Mouse (Mus musculus) hindbrain, embryonic 10.5 days (tissue): ENCODE measurements around the gene Anxa9. TPM values are rescaled to one million over a fixed set of nuclear protein-coding genes. Genes with fewer than 3 reads are reported as not detected.
A peak's percentile ranks its signal among the peaks of the same experiment; 100 is the strongest.

Experiments used
- DNase-seq: peaks from one replicate; pipeline ENCODE4 v3.0.0-alpha.2; 2017; ENCODE audit warnings: low spot score
- H3K27ac ChIP-seq: fragments of 300-500 bp; sonication (generic); 2 replicates; pipeline ENCODE4 v1.5.1; 2016; ENCODE audit warnings: mild to moderate bottlenecking, moderate library complexity
- H3K27me3 ChIP-seq: fragments of 300-500 bp; sonication (generic); 2 replicates; pipeline ENCODE4 v1.6.1; 2016; ENCODE audit warnings: mild to moderate bottlenecking; ENCODE audit not compliant: poor library complexity, insufficient read depth, severe bottlenecking
- H3K36me3 ChIP-seq: fragments of 300-500 bp; sonication (generic); 2 replicates; pipeline ENCODE4 v1.6.1; 2016; ENCODE audit warnings: mild to moderate bottlenecking, moderate library complexity
- H3K4me1 ChIP-seq: fragments of 300-500 bp; sonication (generic); replicated peaks from 2 replicates; pipeline ENCODE4 v1.6.1; 2016; ENCODE audit warnings: mild to moderate bottlenecking
- H3K4me3 ChIP-seq: fragments of 300-500 bp; sonication (generic); 2 replicates; pipeline ENCODE4 v1.5.1; 2016; ENCODE audit warnings: mild to moderate bottlenecking, moderate library complexity
- H3K9me3 ChIP-seq: fragments of 300-500 bp; sonication (generic); 2 replicates; pipeline ENCODE4 v1.6.1; 2016; ENCODE audit warnings: mild to moderate bottlenecking, moderate library complexity
- WGBS: fragments of 180-500 bp; shearing (Covaris S2); methylation state at CpG from one replicate; pipeline ENCODE4 v1.1.7; 2016; 5-methylcytosine and 5-hydroxymethylcytosine counted together
- polyA plus RNA-seq: library from polyadenylated mRNA; unstranded; fragments of >200 nt; fragmentation: Nextera tagmentation; extraction: Ambion mirVana; gene quantifications from 2 replicates; pipeline ENCODE4 v1.2.1, GENCODE M21; 2016

Anxa9 gene
- polyA plus RNA-seq, 1 experiment from 2014 or later: 2.0 TPM

DNA sequence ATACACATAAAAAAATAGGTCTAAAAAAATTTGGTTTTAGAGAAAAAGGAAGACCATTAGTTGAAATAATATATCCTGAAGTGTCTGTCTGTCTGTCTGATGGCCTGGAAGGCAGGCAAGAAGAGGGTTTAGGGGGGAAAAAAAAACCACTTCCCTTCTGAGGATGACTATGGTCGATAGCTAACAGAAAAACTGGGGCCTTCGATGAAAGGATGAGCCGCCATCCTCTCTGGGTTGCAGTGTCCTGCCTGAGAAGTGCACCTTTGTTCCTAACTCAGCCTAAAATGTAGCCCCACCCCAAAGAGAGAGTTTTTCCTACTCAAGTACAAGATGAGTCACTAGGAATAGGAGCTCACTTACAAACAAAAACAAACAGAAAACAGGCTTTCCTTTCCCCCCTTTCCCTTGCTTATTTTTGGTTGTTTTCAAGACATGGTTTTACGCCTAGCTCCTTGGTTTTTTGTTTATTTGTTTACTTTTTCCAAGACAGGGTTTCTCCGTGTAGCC lies 30.5 kb downstream of the Anxa9 start:
- Histone ChIP-seq H3K4me3 (no peak overlapping the region), H3K27me3 (no peaks in the 10 kb centered on the region), H3K36me3 (peaks cover 19% of the 10 kb centered on the region), H3K9me3 (no peaks in the 10 kb centered on the region), H3K4me1 (peaks cover 10% of the 10 kb centered on the region), H3K27ac (no peak overlapping the region)
- 79% methylated on average over 5 of the region's 5 CpGs for WGBS
- no peak for DNase-seq

- H3K4me3 ChIP-seq: no peak overlapping the region
- H3K9me3 ChIP-seq: no peaks in the 10 kb centered on the region
- H3K4me1 ChIP-seq: no peaks in the 10 kb centered on the region
- peaks cover 19% of the 10 kb centered on the region for H3K36me3 ChIP-seq
- no peaks in the 10 kb centered on the region for H3K27me3 ChIP-seq
- no peak for DNase-seq
- no peak overlapping the region for H3K27ac ChIP-seq
- WGBS: 84% methylated on average over 6 of the region's 6 CpGs
Measured at GRCm38 (mm10) chr3:95275161-95275560, 31.8 kb downstream of the Anxa9 start.

DNA sequence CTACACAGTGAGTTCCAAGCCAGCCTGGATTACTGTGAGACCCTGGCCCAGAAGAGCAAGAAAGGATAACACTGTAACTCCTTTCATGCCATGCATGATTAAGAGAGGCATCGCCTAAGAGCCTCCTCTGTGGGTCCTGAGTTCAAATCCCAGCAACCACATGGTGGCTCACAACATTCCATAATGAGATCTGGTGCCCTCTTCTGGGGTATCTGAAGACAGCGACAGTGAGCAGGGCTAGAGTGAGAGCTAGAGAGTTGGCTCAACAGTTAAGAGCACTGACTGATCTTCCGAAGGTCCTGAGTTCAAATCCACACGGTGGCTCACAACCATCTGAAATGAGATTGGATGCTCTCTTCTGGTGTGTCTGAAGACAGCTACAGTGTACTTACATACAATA lies 32.5 kb downstream of the Anxa9 start:
- H3K4me3 ChIP-seq: no peak overlapping the region
- no peak overlapping the region for H3K27ac ChIP-seq
- H3K36me3 ChIP-seq: peaks cover 23% of the 10 kb centered on the region
- DNase-seq: no peak
- H3K27me3 ChIP-seq: no peaks in the 10 kb centered on the region
- no peaks in the 10 kb centered on the region for H3K4me1 ChIP-seq
- H3K9me3 ChIP-seq: no peaks in the 10 kb centered on the region
- WGBS: 92% methylated on average over 4 of the region's 4 CpGs

DNA sequence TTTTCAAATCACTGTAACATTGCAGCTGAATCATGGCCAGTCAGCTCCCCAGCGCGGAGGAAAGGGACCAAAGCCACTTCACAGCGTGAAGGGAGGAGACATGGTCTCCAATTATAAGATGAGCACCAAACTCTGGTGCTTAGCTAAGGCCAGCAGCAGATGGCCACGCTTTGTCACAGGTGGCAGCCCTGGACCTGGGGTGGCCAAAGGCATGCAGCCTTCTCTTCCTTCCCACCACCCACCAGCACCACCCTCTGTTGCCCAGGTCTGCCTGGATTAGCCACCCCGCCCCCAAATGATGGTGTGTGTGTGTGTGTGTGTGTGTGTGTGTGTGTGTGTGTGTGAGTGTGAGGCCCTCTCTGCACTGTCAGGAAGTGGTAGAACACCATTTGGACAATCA lies 33.5 kb downstream of the Anxa9 start:
- WGBS: 92% methylated on average over 5 of the region's 5 CpGs
- H3K27ac ChIP-seq: no peak overlapping the region
- peaks cover 31% of the 10 kb centered on the region for H3K36me3 ChIP-seq
- H3K27me3 ChIP-seq: no peaks in the 10 kb centered on the region
- no peak for DNase-seq
- H3K4me1 ChIP-seq: no peaks in the 10 kb centered on the region
- no peaks in the 10 kb centered on the region for H3K9me3 ChIP-seq
- H3K4me3 ChIP-seq: no peak overlapping the region

DNA sequence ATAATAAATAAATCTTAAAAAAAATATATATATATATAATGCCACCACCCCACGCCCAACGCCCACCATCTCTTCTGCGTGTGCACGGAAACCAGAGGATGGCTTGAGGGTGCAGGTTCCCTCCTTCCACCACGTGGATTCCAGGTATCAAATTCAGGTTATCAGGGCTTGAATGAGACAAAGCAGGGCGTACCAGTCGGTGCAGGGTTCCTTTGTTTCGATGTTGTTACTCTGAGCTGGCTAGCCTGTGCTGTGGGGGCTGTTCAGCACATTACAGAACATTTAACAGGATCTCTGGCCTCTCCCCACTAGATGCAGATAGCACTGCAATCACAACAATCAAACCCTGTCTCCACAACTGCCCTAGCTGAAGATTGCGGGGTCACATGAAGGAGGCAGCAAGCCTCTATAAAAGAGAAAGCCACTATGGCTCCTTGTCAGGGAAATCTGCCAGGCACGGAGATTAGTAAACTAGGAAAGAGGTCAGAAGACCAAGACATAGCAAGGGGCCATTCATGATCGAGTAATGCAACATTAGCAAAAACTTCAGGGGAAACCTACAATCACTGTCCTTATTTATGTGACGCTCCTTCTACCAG lies 36.1 kb downstream of the Anxa9 start:
- no peaks in the 10 kb centered on the region for H3K9me3 ChIP-seq
- H3K27me3 ChIP-seq: no peaks in the 10 kb centered on the region
- no peak overlapping the region for H3K27ac ChIP-seq
- 88% methylated on average over 12 of the region's 12 CpGs for WGBS
- H3K36me3 ChIP-seq: peaks cover 57% of the 10 kb centered on the region
- no peaks in the 10 kb centered on the region for H3K4me1 ChIP-seq
- no peak overlapping the region for H3K4me3 ChIP-seq
- DNase-seq: no peak

- no peak for DNase-seq
- WGBS: 91% methylated on average over 5 of the region's 5 CpGs
- peaks cover 62% of the 10 kb centered on the region for H3K36me3 ChIP-seq
Measured at GRCm38 (mm10) chr3:95269789-95270188, 37.2 kb downstream of the Anxa9 start.

DNA sequence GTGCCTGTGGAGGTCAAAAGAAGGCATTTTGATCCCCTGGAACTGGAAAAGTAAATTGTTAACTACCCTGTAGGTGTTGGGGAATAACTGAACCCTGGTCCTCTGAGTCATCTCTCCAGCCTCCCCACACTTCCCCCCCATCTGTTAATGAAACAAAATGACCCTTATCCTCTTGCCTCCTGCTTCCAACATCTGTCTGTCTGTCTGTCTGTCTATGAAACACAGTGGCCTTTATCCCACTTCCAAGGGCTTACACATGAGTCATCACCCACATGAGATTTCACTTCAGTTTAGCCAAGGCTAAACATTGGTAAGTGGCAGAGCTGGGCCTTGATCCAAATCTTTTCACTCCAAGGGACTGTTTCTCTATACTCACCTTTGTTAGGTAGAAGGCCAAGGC lies 39.1 kb downstream of the Anxa9 start:
- no peak overlapping the region for H3K27ac ChIP-seq
- H3K4me1 ChIP-seq: peaks cover 7% of the 10 kb centered on the region; the same call in 1 of the 2 replicates
- no peaks in the 10 kb centered on the region for H3K27me3 ChIP-seq
- H3K9me3 ChIP-seq: no peaks in the 10 kb centered on the region
- no peak for DNase-seq
- no peak overlapping the region for H3K4me3 ChIP-seq
- H3K36me3 ChIP-seq: peaks cover 65% of the 10 kb centered on the region

More at GRCm38 (mm10) chr3:95269789-95270188, 37.2 kb downstream of the Anxa9 start:
- Histone ChIP-seq H3K4me3 (no peak overlapping the region), H3K4me1 (no peaks in the 10 kb centered on the region), H3K27ac (no peak overlapping the region), H3K9me3 (no peaks in the 10 kb centered on the region), H3K27me3 (no peaks in the 10 kb centered on the region)

DNA sequence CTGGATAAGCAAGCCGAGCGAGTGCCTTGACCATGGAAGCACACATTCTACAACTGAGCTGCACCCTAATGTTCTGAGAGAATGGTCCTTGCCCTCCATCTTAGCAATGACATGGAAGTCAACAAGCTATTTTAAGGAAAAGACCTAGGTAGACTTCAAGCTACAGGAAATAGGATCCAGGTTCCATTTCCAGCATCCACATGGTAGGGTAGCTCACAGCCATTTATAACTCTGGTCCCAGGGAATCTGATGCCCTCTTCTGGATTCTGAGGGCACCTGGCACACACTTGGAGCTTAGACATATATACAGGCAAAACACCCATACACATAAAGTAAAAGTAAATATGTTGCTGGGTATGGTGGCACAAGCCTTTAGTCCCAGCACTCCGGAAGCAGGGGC lies 40.9 kb downstream of the Anxa9 start:
- no peak for DNase-seq
- Histone ChIP-seq H3K36me3 (peaks cover 79% of the 10 kb centered on the region), H3K4me1 (peaks cover 7% of the 10 kb centered on the region; the same call in 1 of the 2 replicates), H3K4me3 (no peak overlapping the region), H3K9me3 (no peaks in the 10 kb centered on the region), H3K27ac (no peak overlapping the region), H3K27me3 (no peaks in the 10 kb centered on the region)
- 96% methylated on average over 3 of the region's 3 CpGs for WGBS

DNA sequence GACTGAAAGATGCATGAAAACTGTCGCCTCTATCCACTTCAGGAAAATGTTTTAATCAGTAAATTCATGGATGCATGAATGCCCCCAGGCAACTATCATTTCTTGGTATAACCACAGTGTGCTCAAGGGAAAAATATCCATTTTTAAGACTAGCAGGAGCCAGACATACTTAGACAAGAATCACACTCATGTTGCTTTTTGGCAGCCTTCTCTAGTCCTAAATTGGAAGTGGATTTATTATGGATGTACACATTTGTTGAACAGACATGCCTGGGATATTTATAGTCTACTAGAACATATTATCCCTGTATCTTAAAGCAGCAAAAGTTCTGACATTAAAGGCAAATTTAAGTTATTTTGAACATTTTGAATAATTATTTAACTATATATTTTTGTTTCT lies 42.3 kb downstream of the Anxa9 start:
- Histone ChIP-seq H3K4me1 (peaks cover 7% of the 10 kb centered on the region; the same call in 1 of the 2 replicates), H3K27me3 (no peaks in the 10 kb centered on the region), H3K4me3 (no peak overlapping the region), H3K27ac (no peak overlapping the region), H3K36me3 (peaks cover 91% of the 10 kb centered on the region), H3K9me3 (no peaks in the 10 kb centered on the region)
- DNase-seq: no peak
- 78% methylated on average over 1 of the region's 1 CpGs for WGBS

DNA sequence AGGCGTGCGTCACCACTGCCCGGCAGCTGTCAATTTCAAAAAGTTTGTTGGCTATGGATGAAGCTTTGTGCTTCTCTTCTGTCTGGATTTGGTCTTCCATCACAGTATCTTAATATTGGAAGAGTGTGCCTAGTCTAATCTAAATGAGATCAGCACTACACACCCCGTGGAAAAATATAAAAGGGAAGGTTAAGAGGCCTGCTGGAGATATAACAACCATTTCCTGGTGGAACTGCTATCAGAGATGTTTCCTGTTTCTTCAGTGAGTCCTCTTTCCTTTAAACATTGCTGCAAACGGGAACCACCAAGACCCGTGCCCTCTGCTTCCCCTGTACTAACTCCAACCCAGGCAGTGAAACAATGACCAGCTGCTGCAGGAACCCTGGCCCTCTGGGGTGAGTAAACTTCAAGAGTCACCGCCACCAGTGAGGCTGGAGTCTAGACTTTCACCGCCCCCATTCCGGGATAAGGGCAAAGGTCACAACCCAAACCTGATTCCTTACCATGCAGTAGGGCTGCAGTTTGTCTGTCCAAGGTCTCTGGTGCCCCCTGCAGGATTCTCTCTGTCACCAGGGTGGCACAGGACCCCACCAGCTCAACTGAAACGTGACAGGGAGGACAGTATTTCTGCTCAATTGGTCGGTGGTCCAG lies 43.8 kb downstream of the Anxa9 start:
- Histone ChIP-seq H3K36me3 (peaks cover 92% of the 10 kb centered on the region), H3K9me3 (no peaks in the 10 kb centered on the region), H3K4me1 (peaks cover 7% of the 10 kb centered on the region; the same call in 1 of the 2 replicates), H3K27me3 (no peaks in the 10 kb centered on the region), H3K27ac (peak overlapping the region; percentile 6; the same call in 1 of the 2 replicates), H3K4me3 (no peak overlapping the region)
- DNase-seq: peak; percentile 75
- 44% methylated on average over 11 of the region's 11 CpGs for WGBS

GRCm38 (mm10) chr3:95261975-95262374 lies 45.0 kb downstream of the Anxa9 start:
- no peak overlapping the region for H3K4me3 ChIP-seq
- DNase-seq: no peak
- WGBS: 92% methylated on average over 4 of the region's 4 CpGs
- H3K36me3 ChIP-seq: peaks cover 92% of the 10 kb centered on the region
- peaks cover 7% of the 10 kb centered on the region; the same call in 1 of the 2 replicates for H3K4me1 ChIP-seq
- H3K9me3 ChIP-seq: no peaks in the 10 kb centered on the region
- H3K27ac ChIP-seq: no peak overlapping the region
- H3K27me3 ChIP-seq: no peaks in the 10 kb centered on the region

DNA sequence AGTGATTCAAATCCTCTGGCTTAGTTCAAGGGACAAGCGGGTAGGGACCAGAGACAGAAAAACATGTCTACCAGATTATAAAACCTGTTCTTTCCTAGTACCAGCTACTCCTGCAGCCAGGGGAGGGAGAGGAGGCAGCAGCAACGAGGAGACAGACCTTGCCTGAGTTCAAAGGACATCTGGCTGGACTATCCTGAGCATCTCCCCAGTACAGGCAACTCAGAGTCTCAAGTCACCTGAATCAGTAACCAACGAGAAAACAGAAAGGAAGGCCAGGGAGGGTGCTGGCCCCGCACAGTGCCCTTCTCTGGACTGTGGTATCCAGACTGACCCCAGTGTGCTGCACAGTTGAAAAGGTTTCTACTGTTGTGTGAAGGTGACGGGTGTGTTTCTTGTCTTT lies 50.0 kb downstream of the Anxa9 start:
- no peaks in the 10 kb centered on the region for H3K27me3 ChIP-seq
- no peaks in the 10 kb centered on the region for H3K9me3 ChIP-seq
- peaks cover 93% of the 10 kb centered on the region for H3K36me3 ChIP-seq
- 91% methylated on average over 5 of the region's 5 CpGs for WGBS
- no peak overlapping the region for H3K27ac ChIP-seq
- no peaks in the 10 kb centered on the region for H3K4me1 ChIP-seq
- no peak for DNase-seq
- no peak overlapping the region for H3K4me3 ChIP-seq

GRCm38 (mm10) chr3:95250783-95251424 lies 56.1 kb downstream of the Anxa9 start, which contains the start of gene Bnipl:
Gene Bnipl, minus strand, starts transcription at chr3:95251193.
- no peak for DNase-seq
- no peaks in the 10 kb centered on the region for H3K4me1 ChIP-seq
- peaks cover 36% of the 10 kb centered on the region for H3K36me3 ChIP-seq
- H3K27me3 ChIP-seq: no peaks in the 10 kb centered on the region
- H3K27ac ChIP-seq: peak within 1 kb of the TSS; percentile 29; the same call in 1 of the 2 replicates
- no peaks in the 10 kb centered on the region for H3K9me3 ChIP-seq
- 57% methylated on average over 7 of the region's 7 CpGs for WGBS
- H3K4me3 ChIP-seq: no peak within 1 kb of the TSS
